Mouse (Mus musculus) bone marrow, adult 2 months (tissue): ENCODE results near the gene Uck1. TPM values are rescaled to one million over a fixed set of nuclear protein-coding genes. Genes with fewer than 3 reads are reported as not detected.

ENCODE experiments used
- H3K27ac ChIP-seq: fragments of 200-500 bp; 2 replicates; pipeline ENCODE4 v1.5.1; 2012; ENCODE audit warnings: low read depth, mild to moderate bottlenecking, control low read depth, inconsistent platforms, low read length; ENCODE audit not compliant: control insufficient read depth, poor library complexity, insufficient read depth
- H3K4me1 ChIP-seq: fragments of 200-500 bp; 2 replicates; pipeline ENCODE4 v1.6.1; 2011; ENCODE audit warnings: low read length; ENCODE audit not compliant: control insufficient read depth, insufficient read depth
- H3K4me3 ChIP-seq: fragments of 200-500 bp; replicated peaks from 2 replicates; pipeline ENCODE3; 2011; ENCODE audit warnings: mild to moderate bottlenecking, low read depth, low read length, control low read depth; ENCODE audit not compliant: control insufficient read depth
- CTCF ChIP-seq: fragments of 200-500 bp; IDR thresholded peaks from 2 replicates; pipeline ENCODE4 v1.5.1; 2011; ENCODE audit warnings: low read length, control low read depth; ENCODE audit not compliant: control insufficient read depth, insufficient read depth
- POLR2A ChIP-seq: fragments of 200-500 bp; IDR thresholded peaks from 2 replicates; pipeline ENCODE4 v1.6.1; 2011; ENCODE audit warnings: low read depth, mild to moderate bottlenecking, control low read depth, low read length, borderline replicate concordance; ENCODE audit not compliant: control insufficient read depth
- WGBS: fragments of 180-500 bp; shearing (Covaris S2); methylation state at CpG from one replicate; pipeline ENCODE4 v1.1.7; 2018; 5-methylcytosine and 5-hydroxymethylcytosine counted together
- polyA plus RNA-seq: library from polyadenylated mRNA; stranded (reverse); fragments of >200 nt; gene quantifications from 2 replicates; pipeline ENCODE4 v1.2.4, GENCODE M21; 2011; ENCODE audit warnings: low replicate concordance; ENCODE audit not compliant: missing spikeins, insufficient read depth, insufficient read length

The Uck1 gene
- polyA plus RNA-seq, 1 experiment = 19.6 TPM

GRCm38 (mm10) chr2:32237571-32237970 is 22.4 kb downstream of the Uck1 start:
- 32% methylated on average over 4 of the region's 4 CpGs for WGBS
- Histone ChIP-seq H3K4me1 (no peaks in the 10 kb centered on the region), H3K4me3 (no peak overlapping the region), H3K27ac (no peak overlapping the region)
- TF ChIP-seq CTCF (no peak), POLR2A (no peak)

GRCm38 (mm10) chr2:32236760-32237487 is 23.0 kb downstream of the Uck1 start:
- under 1% methylated on average over 20 of the region's 20 CpGs for WGBS
- TF ChIP-seq POLR2A = no peak
- peak; percentile 18; the same call in 1 of the 2 replicates for TF ChIP-seq CTCF
- H3K4me1 ChIP-seq = no peaks in the 10 kb centered on the region
- peak overlapping the region; percentile 82 for H3K4me3 ChIP-seq
- peak overlapping the region; percentile 66 for H3K27ac ChIP-seq

GRCm38 (mm10) chr2:32235886-32236759 is 23.8 kb downstream of the Uck1 start, which contains the start of gene Pomt1:
Gene Pomt1 (plus strand): TSS chr2:32236590.
- under 1% methylated on average over 54 of the region's 54 CpGs for WGBS
- TF ChIP-seq POLR2A = peak; percentile 89; the same call in 1 of the 2 replicates
- no peak; the same call in 1 of the 2 replicates for TF ChIP-seq CTCF

GRCm38 (mm10) chr2:32235433-32235832 is 24.5 kb downstream of the Uck1 start:
- Histone ChIP-seq H3K4me3 (no peak overlapping the region), H3K27ac (no peak overlapping the region), H3K4me1 (no peaks in the 10 kb centered on the region)
- 24% methylated on average over 7 of the region's 7 CpGs for WGBS
- no peak for TF ChIP-seq CTCF
- TF ChIP-seq POLR2A = no peak

More at GRCm38 (mm10) chr2:32235886-32236759, 23.8 kb downstream of the Uck1 start, which contains the start of gene Pomt1:
- H3K27ac ChIP-seq = peak within 1 kb of the TSS; percentile 66
- no peaks in the 10 kb centered on the region for H3K4me1 ChIP-seq
- H3K4me3 ChIP-seq = peak within 1 kb of the TSS; percentile 82

- 59% methylated on average over 10 of the region's 10 CpGs for WGBS
- TF ChIP-seq CTCF (no peak), POLR2A (no peak)
Observed at GRCm38 (mm10) chr2:32222057-32222456, 37.9 kb downstream of the Uck1 start.

GRCm38 (mm10) chr2:32221577-32221976 is 38.4 kb downstream of the Uck1 start:
- peaks cover 2% of the 10 kb centered on the region; the same call in 1 of the 2 replicates for H3K4me1 ChIP-seq
- no peak for TF ChIP-seq POLR2A
- no peak for TF ChIP-seq CTCF
- 85% methylated on average over 7 of the region's 7 CpGs for WGBS
- no peak overlapping the region for H3K4me3 ChIP-seq
- H3K27ac ChIP-seq = no peak overlapping the region; the same call in 1 of the 2 replicates

More at GRCm38 (mm10) chr2:32222057-32222456, 37.9 kb downstream of the Uck1 start:
- H3K4me1 ChIP-seq = peaks cover 2% of the 10 kb centered on the region; the same call in 1 of the 2 replicates
- no peak overlapping the region for H3K4me3 ChIP-seq
- H3K27ac ChIP-seq = no peak overlapping the region; the same call in 1 of the 2 replicates

- WGBS = 91% methylated on average over 10 of the region's 10 CpGs
- H3K27ac ChIP-seq = no peak overlapping the region; the same call in 1 of the 2 replicates
- H3K4me3 ChIP-seq = no peak overlapping the region
- peaks cover 2% of the 10 kb centered on the region; the same call in 1 of the 2 replicates for H3K4me1 ChIP-seq
- TF ChIP-seq POLR2A = no peak
- no peak for TF ChIP-seq CTCF
Observed at GRCm38 (mm10) chr2:32220969-32221368, 39.0 kb downstream of the Uck1 start.

- H3K27ac ChIP-seq = no peak overlapping the region
Observed at GRCm38 (mm10) chr2:32220021-32220420, 39.9 kb downstream of the Uck1 start.

More at GRCm38 (mm10) chr2:32220021-32220420, 39.9 kb downstream of the Uck1 start:
- TF ChIP-seq POLR2A = no peak
- no peak for TF ChIP-seq CTCF
- H3K4me3 ChIP-seq = no peak overlapping the region
- WGBS = 89% methylated on average over 6 of the region's 6 CpGs
- H3K4me1 ChIP-seq = peaks cover 2% of the 10 kb centered on the region; the same call in 1 of the 2 replicates
